Mouse (Mus musculus): ENCODE results near the gene Gja3. TPM values are rescaled to one million over a fixed set of nuclear protein-coding genes. Genes with fewer than 3 reads are reported as not detected.

The Gja3 gene
- polyA plus RNA-seq, 1 experiment from 2014 or later = 0.09 TPM

- peak overlapping the region; percentile 79 for H3K4me3 ChIP-seq (ENCODE audit: low read depth, low read length)
- no peak for ATAC-seq
- peaks cover 12% of the 10 kb centered on the region for H3K27me3 ChIP-seq (replicated peaks; ENCODE audit: control insufficient read depth, insufficient read depth, low read length)
- TF ChIP-seq CTCF (IDR thresholded peaks at IDR 0.05; ENCODE audit: low read depth) = no peak
- H3K27ac ChIP-seq (ENCODE audit: low read depth, low read length) = no peak overlapping the region
- no peaks in the 10 kb centered on the region for H3K4me1 ChIP-seq (replicated peaks; ENCODE audit: control insufficient read depth, insufficient read depth, low read length)
- H3K36me3 ChIP-seq (ENCODE audit: control insufficient read depth, insufficient read depth) = no peaks in the 10 kb centered on the region; the same call in 1 of the 2 replicates
- 63% methylated on average over 6 of the region's 6 CpGs for WGBS
- H3K4me2 ChIP-seq (replicated peaks; ENCODE audit: low read depth) = peak overlapping the region; percentile 98
- H3K9me3 ChIP-seq (ENCODE audit: control insufficient read depth) = no peaks in the 10 kb centered on the region
- H3K9ac ChIP-seq (ENCODE audit: low read depth, low read length) = no peak overlapping the region
These were observed 45.2 kb upstream of the Gja3 start for GRCm38 (mm10) chr14:57103121-57103520.

DNA sequence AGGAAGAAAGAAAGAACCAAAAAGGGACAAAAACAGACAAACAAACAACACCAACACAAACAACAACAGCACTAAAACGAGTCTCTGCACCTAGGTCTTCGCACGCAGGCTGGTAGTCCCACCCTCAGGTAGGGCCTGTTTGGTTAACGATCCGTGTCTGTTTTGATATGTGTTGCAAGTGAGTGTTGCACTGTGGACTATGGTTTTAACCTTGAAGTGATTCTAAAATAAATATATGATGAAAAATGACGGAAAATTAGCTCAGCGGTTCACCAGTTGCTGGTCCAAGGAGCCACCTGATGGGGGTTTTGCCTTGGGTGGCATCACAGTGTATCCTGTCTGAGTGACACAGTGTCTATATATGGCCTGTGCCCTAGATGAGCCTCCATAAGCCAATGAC lies 43.7 kb upstream of the Gja3 start:
- 49% methylated on average over 7 of the region's 7 CpGs for WGBS
- Histone ChIP-seq H3K9me3 (ENCODE audit: control insufficient read depth) (no peaks in the 10 kb centered on the region), H3K27me3 (replicated peaks; ENCODE audit: control insufficient read depth, insufficient read depth, low read length) (peaks cover 12% of the 10 kb centered on the region), H3K4me3 (ENCODE audit: low read depth, low read length) (no peak overlapping the region), H3K27ac (ENCODE audit: low read depth, low read length) (no peak overlapping the region), H3K4me1 (replicated peaks; ENCODE audit: control insufficient read depth, insufficient read depth, low read length) (no peaks in the 10 kb centered on the region), H3K36me3 (ENCODE audit: control insufficient read depth, insufficient read depth) (no peaks in the 10 kb centered on the region; the same call in 1 of the 2 replicates), H3K4me2 (replicated peaks; ENCODE audit: low read depth) (no peak overlapping the region), H3K9ac (ENCODE audit: low read depth, low read length) (no peak overlapping the region)
- TF ChIP-seq CTCF (IDR thresholded peaks at IDR 0.05; ENCODE audit: low read depth) = no peak
- ATAC-seq = no peak

DNA sequence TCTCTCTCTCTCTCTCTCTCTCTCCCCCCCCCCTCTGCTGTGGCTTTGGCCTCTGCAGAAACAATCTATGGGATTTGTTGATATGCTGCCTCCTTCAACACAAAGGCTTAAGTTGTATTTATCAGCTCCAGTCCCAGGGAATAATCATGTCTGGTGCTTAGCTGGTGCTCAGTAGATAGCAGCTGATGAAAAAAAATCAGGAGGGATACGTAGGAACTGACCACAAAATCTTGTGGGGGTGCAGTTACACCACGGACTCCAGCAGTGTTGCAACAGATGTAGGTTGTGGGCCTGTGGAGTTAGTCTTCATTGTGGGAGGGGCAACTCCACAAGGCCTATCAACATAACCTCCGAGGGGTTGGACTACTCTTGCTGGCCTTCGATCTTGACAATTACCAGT lies 38.0 kb upstream of the Gja3 start:
- no peak overlapping the region for H3K9ac ChIP-seq (ENCODE audit: low read depth, low read length)
- 69% methylated on average over 4 of the region's 4 CpGs for WGBS
- no peak for TF ChIP-seq CTCF (IDR thresholded peaks at IDR 0.05; ENCODE audit: low read depth)
- H3K27me3 ChIP-seq (replicated peaks; ENCODE audit: control insufficient read depth, insufficient read depth, low read length) = no peaks in the 10 kb centered on the region
- H3K9me3 ChIP-seq (ENCODE audit: control insufficient read depth) = no peaks in the 10 kb centered on the region
- no peak overlapping the region for H3K4me3 ChIP-seq (ENCODE audit: low read depth, low read length)
- H3K27ac ChIP-seq (ENCODE audit: low read depth, low read length) = no peak overlapping the region
- H3K4me1 ChIP-seq (replicated peaks; ENCODE audit: control insufficient read depth, insufficient read depth, low read length) = no peaks in the 10 kb centered on the region
- no peaks in the 10 kb centered on the region; the same call in 1 of the 2 replicates for H3K36me3 ChIP-seq (ENCODE audit: control insufficient read depth, insufficient read depth)
- ATAC-seq = no peak
- H3K4me2 ChIP-seq (replicated peaks; ENCODE audit: low read depth) = no peak overlapping the region

DNA sequence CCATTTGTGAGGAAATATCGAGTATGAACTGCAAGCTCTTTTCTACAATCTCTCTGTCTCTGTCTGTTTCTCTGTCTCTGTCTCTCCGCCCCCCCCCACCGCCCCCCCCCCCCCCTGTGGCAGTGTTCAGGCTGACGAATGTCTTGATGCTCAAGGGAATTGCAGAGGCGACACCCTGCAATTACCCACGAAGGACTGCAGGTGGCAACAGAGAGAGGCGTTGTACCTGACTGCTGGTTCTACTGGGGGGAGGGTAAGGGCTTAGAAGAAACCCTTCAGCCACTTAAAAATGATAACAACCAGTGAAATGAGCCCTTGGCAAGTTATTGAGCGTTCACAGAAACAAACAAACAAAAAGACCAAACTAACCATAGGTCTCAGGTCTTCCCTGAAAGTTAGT lies 35.1 kb upstream of the Gja3 start:
- Histone ChIP-seq H3K4me3 (ENCODE audit: low read depth, low read length) (no peak overlapping the region), H3K4me2 (replicated peaks; ENCODE audit: low read depth) (no peak overlapping the region), H3K27me3 (replicated peaks; ENCODE audit: control insufficient read depth, insufficient read depth, low read length) (no peaks in the 10 kb centered on the region), H3K27ac (ENCODE audit: low read depth, low read length) (no peak overlapping the region), H3K9me3 (ENCODE audit: control insufficient read depth) (no peaks in the 10 kb centered on the region), H3K36me3 (ENCODE audit: control insufficient read depth, insufficient read depth) (no peaks in the 10 kb centered on the region), H3K9ac (ENCODE audit: low read depth, low read length) (no peak overlapping the region), H3K4me1 (replicated peaks; ENCODE audit: control insufficient read depth, insufficient read depth, low read length) (no peaks in the 10 kb centered on the region)
- peak; percentile 80 for TF ChIP-seq CTCF (IDR thresholded peaks at IDR 0.05; ENCODE audit: low read depth)
- 8% methylated on average over 8 of the region's 8 CpGs for WGBS
- ATAC-seq = no peak

DNA sequence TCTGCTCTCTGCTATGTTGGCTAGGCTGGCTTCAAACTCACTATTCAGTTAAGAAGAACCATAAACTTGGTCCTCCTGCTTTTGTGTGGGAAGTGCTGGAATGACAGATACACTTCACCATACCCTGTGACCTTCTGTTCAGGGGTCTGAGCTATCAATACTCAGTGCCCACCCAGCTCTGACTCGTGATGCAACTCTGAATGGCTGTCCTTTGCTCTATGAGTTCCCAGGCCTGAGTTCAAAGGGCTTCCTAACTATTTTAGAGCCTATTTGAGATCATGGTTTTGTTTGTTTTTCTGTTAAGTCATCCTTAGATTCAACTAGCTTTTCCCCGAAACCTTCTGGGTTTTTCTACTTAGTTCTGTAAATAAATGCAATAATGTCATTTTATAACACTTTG lies 32.1 kb upstream of the Gja3 start:
- TF ChIP-seq CTCF (IDR thresholded peaks at IDR 0.05; ENCODE audit: low read depth) = no peak
- Histone ChIP-seq H3K4me3 (ENCODE audit: low read depth, low read length) (no peak overlapping the region), H3K9me3 (ENCODE audit: control insufficient read depth) (no peaks in the 10 kb centered on the region), H3K4me2 (replicated peaks; ENCODE audit: low read depth) (no peak overlapping the region), H3K27ac (ENCODE audit: low read depth, low read length) (peak overlapping the region; percentile 83), H3K4me1 (replicated peaks; ENCODE audit: control insufficient read depth, insufficient read depth, low read length) (no peaks in the 10 kb centered on the region), H3K9ac (ENCODE audit: low read depth, low read length) (no peak overlapping the region), H3K36me3 (ENCODE audit: control insufficient read depth, insufficient read depth) (no peaks in the 10 kb centered on the region), H3K27me3 (replicated peaks; ENCODE audit: control insufficient read depth, insufficient read depth, low read length) (no peaks in the 10 kb centered on the region)
- no peak for ATAC-seq
- 24% methylated on average over 2 of the region's 2 CpGs for WGBS

DNA sequence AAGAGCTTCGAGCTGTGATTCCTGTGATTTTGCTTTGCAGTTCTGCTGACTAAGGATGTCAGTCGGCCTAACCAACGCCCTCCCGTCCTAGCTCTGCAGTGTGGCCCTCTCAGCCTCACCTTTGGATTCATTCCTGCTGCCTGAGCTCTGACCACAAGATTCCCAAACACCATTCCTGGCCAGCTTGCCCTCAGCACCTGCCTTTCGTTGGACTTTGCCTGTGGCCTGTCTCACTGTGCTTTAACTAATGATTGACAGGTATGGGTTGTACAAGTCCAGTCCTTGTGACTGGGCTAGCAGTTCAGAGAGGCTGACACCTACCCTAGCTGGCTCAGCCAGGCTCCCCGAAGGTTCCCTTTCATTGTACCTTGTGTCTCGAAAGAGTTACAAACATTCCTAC lies 31.2 kb upstream of the Gja3 start:
- TF ChIP-seq CTCF (IDR thresholded peaks at IDR 0.05; ENCODE audit: low read depth) = no peak
- H3K27ac ChIP-seq (ENCODE audit: low read depth, low read length) = peak overlapping the region; percentile 83
- 51% methylated on average over 7 of the region's 7 CpGs for WGBS
- no peaks in the 10 kb centered on the region for H3K27me3 ChIP-seq (replicated peaks; ENCODE audit: control insufficient read depth, insufficient read depth, low read length)
- no peaks in the 10 kb centered on the region for H3K36me3 ChIP-seq (ENCODE audit: control insufficient read depth, insufficient read depth)
- no peak overlapping the region for H3K9ac ChIP-seq (ENCODE audit: low read depth, low read length)
- no peak overlapping the region for H3K4me2 ChIP-seq (replicated peaks; ENCODE audit: low read depth)
- peaks cover 3% of the 10 kb centered on the region; the same call in 1 of the 2 replicates for H3K4me1 ChIP-seq (replicated peaks; ENCODE audit: control insufficient read depth, insufficient read depth, low read length)
- H3K4me3 ChIP-seq (ENCODE audit: low read depth, low read length) = no peak overlapping the region
- H3K9me3 ChIP-seq (ENCODE audit: control insufficient read depth) = no peaks in the 10 kb centered on the region
- ATAC-seq = peak; percentile 90

DNA sequence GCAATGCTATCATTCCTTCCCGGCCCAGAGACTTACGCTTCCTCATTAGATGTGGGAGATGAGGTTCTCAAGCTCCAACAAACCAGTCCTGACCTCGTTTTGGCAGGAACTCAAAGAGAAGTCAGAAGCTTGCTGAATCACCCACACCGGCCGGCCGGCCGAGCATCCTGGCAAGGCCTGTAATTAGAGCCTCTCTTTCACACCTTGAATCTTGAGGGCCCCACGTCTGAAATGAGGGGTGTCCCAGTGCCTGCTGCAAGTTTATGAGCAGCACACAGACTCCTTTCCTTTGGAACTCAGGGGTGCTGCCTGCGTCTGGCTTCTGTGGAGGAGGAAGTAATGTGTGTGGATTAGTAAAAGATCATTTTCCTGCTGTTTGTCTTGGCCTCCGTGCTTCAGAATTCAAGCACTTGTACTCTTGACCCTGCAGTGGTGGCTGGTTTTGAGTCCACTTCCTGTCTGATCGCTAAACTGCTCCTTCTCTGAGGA lies 26.3 kb upstream of the Gja3 start:
- Histone ChIP-seq H3K27me3 (replicated peaks; ENCODE audit: control insufficient read depth, insufficient read depth, low read length) (no peaks in the 10 kb centered on the region), H3K4me1 (replicated peaks; ENCODE audit: control insufficient read depth, insufficient read depth, low read length) (peaks cover 3% of the 10 kb centered on the region; the same call in 1 of the 2 replicates), H3K4me2 (replicated peaks; ENCODE audit: low read depth) (no peak overlapping the region; the same call in 1 of the 2 replicates), H3K27ac (ENCODE audit: low read depth, low read length) (peak overlapping the region; percentile 63), H3K9ac (ENCODE audit: low read depth, low read length) (0 out of 2 replicates have a peak overlapping the region, but pooled peaks have one; percentile 0), H3K36me3 (ENCODE audit: control insufficient read depth, insufficient read depth) (no peaks in the 10 kb centered on the region), H3K4me3 (ENCODE audit: low read depth, low read length) (no peak overlapping the region), H3K9me3 (ENCODE audit: control insufficient read depth) (no peaks in the 10 kb centered on the region)
- no peak for TF ChIP-seq CTCF (IDR thresholded peaks at IDR 0.05; ENCODE audit: low read depth)
- WGBS = 13% methylated on average over 11 of the region's 11 CpGs
- ATAC-seq = peak; percentile 61

Measured in intestine, postnatal 0 days (tissue).